Mouse (Mus musculus) liver, postnatal 0 days (tissue): ENCODE measurements at regions not wholly inside any gene's neighbourhood (a gene's known extent, or its start where the extent isn't known, plus 50 kb on each side); places are given as distances from the start of the nearest gene placed in this dataset.
A peak's percentile ranks its signal among the peaks of the same experiment; 100 is the strongest.

ENCODE experiments used
- ATAC-seq: fragments of 200-750 bp; cut with Nextera tagmentation; 2 replicates; pipeline ENCODE4 v1.8.0; 2017; ENCODE audit warnings: mild to moderate bottlenecking, moderate library complexity
- DNase-seq: peaks from one replicate; pipeline ENCODE4 v3.0.0-alpha.2; 2016
- H3K27ac ChIP-seq: fragments of 300-500 bp; sonication (generic); 2 replicates; pipeline ENCODE4 v1.5.1; 2014; ENCODE audit warnings: antibody characterized with exemption, moderate library complexity, mild to moderate bottlenecking, low read depth
- H3K27me3 ChIP-seq: fragments of 300-500 bp; sonication (generic); 2 replicates; pipeline ENCODE4 v1.6.1; 2014; ENCODE audit warnings: low read length, control low read depth, mixed read lengths; ENCODE audit not compliant: insufficient read depth
- H3K36me3 ChIP-seq: fragments of 300-500 bp; sonication (generic); replicated peaks from 2 replicates; pipeline ENCODE4 v1.6.1; 2014; ENCODE audit warnings: mild to moderate bottlenecking, control low read depth, low read length, moderate library complexity, mixed read lengths; ENCODE audit not compliant: insufficient read depth
- H3K4me1 ChIP-seq: fragments of 300-500 bp; sonication (generic); 2 replicates; pipeline ENCODE4 v1.6.1; 2014; ENCODE audit warnings: antibody characterized with exemption, mild to moderate bottlenecking, control low read depth; ENCODE audit not compliant: insufficient read depth
- H3K4me2 ChIP-seq: fragments of 300-500 bp; sonication (generic); 2 replicates; pipeline ENCODE4 v1.6.1; 2014; ENCODE audit warnings: low read depth, mild to moderate bottlenecking, low read length, moderate library complexity, mixed read lengths
- H3K4me3 ChIP-seq: fragments of 300-500 bp; sonication (generic); 2 replicates; pipeline ENCODE4 v1.5.1; 2014; ENCODE audit warnings: low read depth, low read length
- H3K9ac ChIP-seq: fragments of 300-500 bp; sonication (generic); replicated peaks from 2 replicates; pipeline ENCODE4 v1.6.1; 2014; ENCODE audit warnings: mild to moderate bottlenecking, moderate library complexity
- H3K9me3 ChIP-seq: fragments of 300-500 bp; sonication (generic); 2 replicates; pipeline ENCODE4 v1.6.1; 2016; ENCODE audit warnings: mild to moderate bottlenecking, control low read depth, low read length, mixed read lengths
- CTCF ChIP-seq: sonication (generic); IDR thresholded peaks from 2 replicates; pipeline ENCODE4 v1.5.1; 2016; ENCODE audit warnings: antibody characterized with exemption, low read depth
- EP300 ChIP-seq: IDR thresholded peaks from 2 replicates; pipeline ENCODE4 v1.6.1; 2016; ENCODE audit warnings: antibody characterized with exemption, low read depth, mild to moderate bottlenecking
- WGBS: fragments of 180-500 bp; shearing (Covaris S2); extraction: QIAGEN DNeasy Blood & Tissue Kit; methylation state at CpG from one replicate; pipeline ENCODE4 v1.1.7; 2014; ENCODE audit not compliant: insufficient replicate concordance; 5-methylcytosine and 5-hydroxymethylcytosine counted together

DNA sequence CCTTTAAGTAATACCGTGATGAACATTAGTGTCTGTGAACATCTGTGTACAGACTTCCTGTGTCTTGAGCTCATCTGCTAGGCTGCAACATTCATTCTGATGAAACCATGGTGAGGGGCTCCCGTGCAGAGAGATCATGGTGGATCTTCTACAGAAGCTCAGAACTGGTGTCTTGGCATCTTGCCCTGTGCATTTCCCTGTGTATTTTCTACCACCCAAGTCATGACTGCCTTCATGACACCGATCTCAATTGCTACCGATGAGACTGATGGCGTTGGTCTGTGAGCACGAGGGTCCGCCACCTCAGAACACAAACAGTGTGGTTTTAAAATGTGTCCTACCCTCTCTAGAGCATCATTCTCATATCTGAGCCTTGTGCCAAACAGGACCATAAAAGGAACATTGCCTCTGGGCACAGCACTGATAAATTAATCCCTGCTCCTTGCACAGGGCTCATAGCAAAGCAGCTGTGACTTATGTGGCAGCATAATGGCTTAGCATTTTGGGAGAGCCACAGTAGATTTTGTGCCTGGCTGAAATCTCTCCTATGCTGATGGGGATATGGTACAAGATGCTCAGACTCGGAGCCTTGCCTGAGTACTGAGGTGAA, 132.8 kb upstream of the Slc35f3 start:
- H3K4me2 ChIP-seq: no peak overlapping the region
- H3K4me1 ChIP-seq: no peaks in the 10 kb centered on the region
- no peaks in the 10 kb centered on the region for H3K36me3 ChIP-seq
- no peak for ATAC-seq
- H3K27ac ChIP-seq: no peak overlapping the region
- no peak overlapping the region for H3K4me3 ChIP-seq
- TF ChIP-seq CTCF: no peak
- TF ChIP-seq EP300: no peak
- no peaks in the 10 kb centered on the region for H3K27me3 ChIP-seq
- WGBS: 60% methylated on average over 8 of the region's 8 CpGs
- no peaks in the 10 kb centered on the region for H3K9me3 ChIP-seq
- no peak for DNase-seq
- no peak overlapping the region for H3K9ac ChIP-seq

DNA sequence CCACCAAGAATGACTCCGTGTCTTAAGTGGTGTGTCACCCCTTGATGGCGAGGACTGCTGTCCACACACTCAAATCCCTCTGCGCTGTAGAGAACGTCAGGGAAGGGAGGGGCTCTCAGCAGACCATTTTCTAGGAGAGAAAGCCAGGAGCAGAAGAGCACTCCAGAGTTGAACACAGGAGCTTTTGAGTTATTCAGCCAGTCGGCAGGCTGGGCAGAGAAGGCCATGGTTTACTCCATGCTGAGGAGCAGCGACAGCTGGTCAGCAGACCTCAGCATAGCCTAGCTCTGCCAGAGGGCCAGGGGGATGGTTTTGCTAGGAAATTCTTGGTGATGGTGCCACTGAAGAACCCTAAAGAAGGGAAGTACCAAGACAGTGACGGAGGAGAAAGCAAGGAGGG, 132.0 kb upstream of the Slc35f3 start:
- Histone ChIP-seq H3K4me1 (no peaks in the 10 kb centered on the region), H3K27ac (no peak overlapping the region), H3K9me3 (no peaks in the 10 kb centered on the region), H3K4me3 (no peak overlapping the region), H3K9ac (no peak overlapping the region), H3K4me2 (no peak overlapping the region), H3K27me3 (no peaks in the 10 kb centered on the region), H3K36me3 (no peaks in the 10 kb centered on the region)
- DNase-seq (no peak), ATAC-seq (no peak)
- no peak for TF ChIP-seq CTCF
- no peak for TF ChIP-seq EP300
- WGBS: 64% methylated on average over 7 of the region's 7 CpGs

DNA sequence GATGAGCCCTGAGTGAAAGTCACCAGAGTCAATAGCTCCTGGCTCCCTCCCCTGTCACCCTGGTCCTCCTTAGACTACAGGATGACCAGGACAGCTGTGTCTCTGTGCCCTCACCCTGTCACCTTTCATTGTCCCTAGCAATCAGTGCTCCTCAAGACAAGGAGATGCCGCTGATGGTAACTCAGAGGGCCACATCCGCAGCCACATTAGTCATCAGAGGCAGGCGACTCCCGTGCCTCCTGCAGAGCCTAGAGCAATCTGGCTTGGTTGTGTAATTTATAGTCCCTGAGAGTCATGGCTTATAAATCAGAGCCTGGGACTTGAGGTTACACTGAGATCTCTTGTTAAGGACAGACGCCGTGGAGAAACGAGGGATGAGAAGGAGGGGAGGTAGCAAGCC, 123.9 kb upstream of the Slc35f3 start:
- DNase-seq: no peak

GRCm38 (mm10) chr8:126176305-126176704, 122.1 kb upstream of the Slc35f3 start:
- no peak for ATAC-seq
- H3K4me2 ChIP-seq: no peak overlapping the region
- no peak for DNase-seq
- H3K9ac ChIP-seq: no peak overlapping the region
- no peaks in the 10 kb centered on the region for H3K9me3 ChIP-seq
- H3K4me1 ChIP-seq: no peaks in the 10 kb centered on the region; the same call in 1 of the 2 replicates
- TF ChIP-seq CTCF (no peak), EP300 (no peak)
- no peak overlapping the region for H3K27ac ChIP-seq
- no peak overlapping the region for H3K4me3 ChIP-seq
- H3K36me3 ChIP-seq: no peaks in the 10 kb centered on the region
- H3K27me3 ChIP-seq: no peaks in the 10 kb centered on the region
- WGBS: 87% methylated on average over 7 of the region's 7 CpGs

More for the DNA sequence above, 123.9 kb upstream of the Slc35f3 start:
- Histone ChIP-seq H3K4me2 (no peak overlapping the region), H3K4me1 (no peaks in the 10 kb centered on the region; the same call in 1 of the 2 replicates), H3K36me3 (no peaks in the 10 kb centered on the region), H3K27me3 (no peaks in the 10 kb centered on the region), H3K9ac (no peak overlapping the region), H3K9me3 (no peaks in the 10 kb centered on the region), H3K4me3 (no peak overlapping the region), H3K27ac (no peak overlapping the region)
- TF ChIP-seq CTCF (no peak), EP300 (no peak)
- no peak for ATAC-seq
- 54% methylated on average over 7 of the region's 7 CpGs for whole genome bisulfite sequencing

GRCm38 (mm10) chr8:126177855-126178254, 120.5 kb upstream of the Slc35f3 start:
- Histone ChIP-seq H3K36me3 (no peaks in the 10 kb centered on the region), H3K4me3 (no peak overlapping the region), H3K9me3 (no peaks in the 10 kb centered on the region), H3K4me1 (no peaks in the 10 kb centered on the region; the same call in 1 of the 2 replicates), H3K27ac (0 out of 2 replicates have a peak overlapping the region, but pooled peaks have one; percentile 22), H3K9ac (no peak overlapping the region), H3K4me2 (peak overlapping the region; percentile 22; the same call in 1 of the 2 replicates), H3K27me3 (no peaks in the 10 kb centered on the region)
- DNase-seq (peak; percentile 49), ATAC-seq (peak; percentile 99)
- TF ChIP-seq EP300: no peak
- TF ChIP-seq CTCF: no peak
- WGBS: 46% methylated on average over 10 of the region's 10 CpGs

DNA sequence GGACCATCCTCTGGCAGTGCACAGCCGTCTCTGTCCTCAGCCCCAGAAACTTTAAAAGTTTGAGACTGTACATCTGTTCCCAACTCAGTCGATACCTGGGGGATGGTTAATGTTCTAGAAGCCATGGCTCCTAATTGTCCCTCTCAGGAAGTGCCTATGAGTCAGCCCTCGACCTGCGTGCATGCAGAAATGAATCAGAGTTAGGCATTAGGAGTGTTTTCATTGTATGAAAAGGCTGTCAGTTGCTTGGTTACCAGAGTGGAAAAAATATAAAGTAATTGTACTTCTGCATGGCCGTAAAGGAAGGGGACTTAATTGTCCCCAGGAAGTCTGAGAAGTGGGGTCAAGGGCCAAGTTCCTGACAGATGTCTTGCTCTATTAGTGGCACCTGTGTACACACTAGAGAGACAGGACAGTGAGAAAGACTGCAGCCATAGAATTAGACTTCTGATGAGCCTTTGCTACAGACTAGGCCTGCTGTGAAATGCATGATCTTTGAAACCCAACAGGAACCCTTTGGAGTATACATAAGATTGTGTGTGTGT, 109.5 kb upstream of the Slc35f3 start:
- H3K9ac ChIP-seq: no peak overlapping the region
- no peak for DNase-seq

More for the DNA sequence above, 109.5 kb upstream of the Slc35f3 start:
- Histone ChIP-seq H3K4me2 (no peak overlapping the region), H3K4me1 (no peaks in the 10 kb centered on the region), H3K27me3 (no peaks in the 10 kb centered on the region), H3K27ac (no peak overlapping the region), H3K36me3 (no peaks in the 10 kb centered on the region), H3K4me3 (no peak overlapping the region), H3K9me3 (no peaks in the 10 kb centered on the region)
- WGBS: 57% methylated on average over 5 of the region's 5 CpGs
- TF ChIP-seq CTCF (no peak), EP300 (no peak)
- ATAC-seq: no peak
